Mouse (Mus musculus) liver, embryonic 14.5 days (tissue): ENCODE data around the gene Rergl. TPM values are rescaled to one million over a fixed set of nuclear protein-coding genes. Genes with fewer than 3 reads are reported as not detected.

Experiments
- ATAC-seq: fragments of 200-750 bp; cut with Nextera tagmentation; 2 replicates; pipeline ENCODE4 v1.8.0; 2017; ENCODE audit warnings: moderate number of reproducible peaks, mild to moderate bottlenecking, moderate library complexity; ENCODE audit not compliant: insufficient read depth
- DNase-seq, 3 experiments: peaks; one replicate each; pipeline ENCODE4 v3.0.0-alpha.2; 2012 to 2013; ENCODE audit warnings: low read depth in 3 of 3, low spot score in 3 of 3
- H3K27ac ChIP-seq: fragments of 300-500 bp; sonication (generic); 2 replicates; pipeline ENCODE4 v1.5.1; 2014; ENCODE audit warnings: moderate library complexity, mild to moderate bottlenecking, control low read depth, inconsistent platforms
- H3K27me3 ChIP-seq: fragments of 300-500 bp; sonication (generic); 2 replicates; pipeline ENCODE4 v1.6.1; 2014; ENCODE audit warnings: mild to moderate bottlenecking, low read length, moderate library complexity; ENCODE audit not compliant: control insufficient read depth, insufficient read depth
- H3K36me3 ChIP-seq: fragments of 300-500 bp; sonication (generic); replicated peaks from 2 replicates; pipeline ENCODE4 v1.6.1; 2014; ENCODE audit warnings: low read depth; ENCODE audit not compliant: control insufficient read depth, insufficient read depth
- H3K4me1 ChIP-seq, 2 experiments: fragments of 200-500 bp in 1 of 2; fragments of 300-500 bp in 1 of 2; sonication (generic) in 1 of 2; replicated peaks; 2 replicates each; pipeline ENCODE4 v1.6.1; 2012 to 2014; ENCODE audit warnings: antibody characterized with exemption in 1 of 2, inconsistent platforms in 1 of 2, low read length in 1 of 2; ENCODE audit not compliant: control insufficient read depth in 2 of 2, insufficient read depth in 2 of 2
- H3K4me2 ChIP-seq: fragments of 300-500 bp; sonication (generic); 2 replicates; pipeline ENCODE4 v1.6.1; 2014; ENCODE audit warnings: low read depth, mild to moderate bottlenecking, control low read depth, moderate library complexity
- H3K4me3 ChIP-seq, 2 experiments: fragments of 200-500 bp in 1 of 2; fragments of 300-500 bp in 1 of 2; sonication (generic) in 1 of 2; 2 replicates each; pipeline ENCODE4 v1.5.1; 2012 to 2014; ENCODE audit warnings: low read depth in 2 of 2, low read length in 2 of 2, mild to moderate bottlenecking in 2 of 2, control low read depth in 1 of 2, inconsistent platforms in 1 of 2, moderate library complexity in 1 of 2; ENCODE audit not compliant: insufficient read depth in 1 of 2
- H3K9ac ChIP-seq: fragments of 300-500 bp; sonication (generic); replicated peaks from 2 replicates; pipeline ENCODE4 v1.6.1; 2014; ENCODE audit warnings: mild to moderate bottlenecking, control low read depth, moderate library complexity
- H3K9me3 ChIP-seq: fragments of 300-500 bp; sonication (generic); 2 replicates; pipeline ENCODE4 v1.6.1; 2016; ENCODE audit warnings: low read length, mixed read lengths; ENCODE audit not compliant: control insufficient read depth
- CTCF ChIP-seq: IDR thresholded peaks from 2 replicates; pipeline ENCODE4 v1.5.1; 2016; ENCODE audit warnings: antibody characterized with exemption, low read depth, control low read depth
- EP300 ChIP-seq: IDR thresholded peaks from 2 replicates; pipeline ENCODE4 v1.6.1; 2016; ENCODE audit warnings: antibody characterized with exemption, low read depth
- WGBS: fragments of 180-500 bp; shearing (Covaris S2); extraction: QIAGEN DNeasy Blood & Tissue Kit; methylation state at CpG from one replicate; pipeline ENCODE4 v1.1.7; 2014; ENCODE audit not compliant: insufficient replicate concordance; 5-methylcytosine and 5-hydroxymethylcytosine counted together
- polyA plus RNA-seq, 2 experiments: library from polyadenylated mRNA; depleted of rRNA in 1 of 2; stranded (reverse) in 1 of 2; unstranded in 1 of 2; fragments of >200 nt; fragmentation: Nextera tagmentation in 1 of 2; extraction: Ambion mirVana in 1 of 2; gene quantifications; 2 replicates each; pipeline versions ENCODE4 v1.2.1 to v1.2.3; 2012 to 2014

The Rergl gene
- polyA plus RNA-seq, 2 experiments = not detected

- Histone ChIP-seq H3K4me2 (no peak overlapping the region), H3K4me3 (no peak overlapping the region), H3K36me3 (no peaks in the 10 kb centered on the region), H3K9me3 (no peaks in the 10 kb centered on the region), H3K27ac (no peak overlapping the region), H3K9ac (no peak overlapping the region), H3K27me3 (no peaks in the 10 kb centered on the region), H3K4me1 (no peaks in the 10 kb centered on the region)
- DNase-seq (no peak), ATAC-seq (no peak)
- TF ChIP-seq CTCF (no peak), EP300 (no peak)
These were observed 22.0 kb downstream of the Rergl start for GRCm38 (mm10) chr6:139479730-139480129.

- TF ChIP-seq EP300 = no peak
- no peak for TF ChIP-seq CTCF
- DNase-seq = no peak
- no peaks in the 10 kb centered on the region for H3K9me3 ChIP-seq
- H3K36me3 ChIP-seq = no peaks in the 10 kb centered on the region
- WGBS = 53% methylated on average over 6 of the region's 6 CpGs
- no peak overlapping the region for H3K4me3 ChIP-seq
- no peak overlapping the region for H3K27ac ChIP-seq
- H3K27me3 ChIP-seq = no peaks in the 10 kb centered on the region
- H3K4me2 ChIP-seq = no peak overlapping the region
- H3K4me1 ChIP-seq = no peaks in the 10 kb centered on the region
- no peak for ATAC-seq
- H3K9ac ChIP-seq = no peak overlapping the region
These were observed 36.8 kb downstream of the Rergl start for GRCm38 (mm10) chr6:139464980-139465379.

GRCm38 (mm10) chr6:139464292-139464691 is 37.5 kb downstream of the Rergl start:
- no peaks in the 10 kb centered on the region for H3K36me3 ChIP-seq
- no peaks in the 10 kb centered on the region for H3K9me3 ChIP-seq
- no peak overlapping the region for H3K27ac ChIP-seq
- H3K4me2 ChIP-seq = no peak overlapping the region
- no peak overlapping the region for H3K9ac ChIP-seq
- DNase-seq (no peak), ATAC-seq (no peak)
- 53% methylated on average over 2 of the region's 2 CpGs for WGBS
- no peak overlapping the region for H3K4me3 ChIP-seq
- no peak for TF ChIP-seq EP300
- TF ChIP-seq CTCF = no peak
- H3K27me3 ChIP-seq = no peaks in the 10 kb centered on the region
- no peaks in the 10 kb centered on the region for H3K4me1 ChIP-seq

- H3K4me1 ChIP-seq = no peaks in the 10 kb centered on the region
- H3K4me2 ChIP-seq = no peak overlapping the region
- TF ChIP-seq EP300 (no peak), CTCF (no peak)
- ATAC-seq (no peak), DNase-seq (no peak)
- H3K27me3 ChIP-seq = no peaks in the 10 kb centered on the region
- WGBS = 28% methylated on average over 5 of the region's 5 CpGs
- H3K9me3 ChIP-seq = no peaks in the 10 kb centered on the region
- H3K36me3 ChIP-seq = no peaks in the 10 kb centered on the region
- no peak overlapping the region for H3K27ac ChIP-seq
- H3K4me3 ChIP-seq = no peak overlapping the region
- no peak overlapping the region for H3K9ac ChIP-seq
These were observed 40.7 kb downstream of the Rergl start for GRCm38 (mm10) chr6:139461094-139461493.

GRCm38 (mm10) chr6:139460470-139460869 is 41.3 kb downstream of the Rergl start:
- H3K4me1 ChIP-seq = no peaks in the 10 kb centered on the region
- no peak overlapping the region for H3K4me3 ChIP-seq
- H3K9me3 ChIP-seq = no peaks in the 10 kb centered on the region
- H3K9ac ChIP-seq = no peak overlapping the region
- TF ChIP-seq EP300 = no peak
- TF ChIP-seq CTCF = no peak
- WGBS = 74% methylated on average over 10 of the region's 10 CpGs
- ATAC-seq (no peak), DNase-seq (no peak)
- no peaks in the 10 kb centered on the region for H3K36me3 ChIP-seq
- no peak overlapping the region for H3K4me2 ChIP-seq
- H3K27me3 ChIP-seq = no peaks in the 10 kb centered on the region
- no peak overlapping the region for H3K27ac ChIP-seq

GRCm38 (mm10) chr6:139443999-139444398 is 57.8 kb downstream of the Rergl start:
- DNase-seq = no peak
- Histone ChIP-seq H3K27ac (no peak overlapping the region), H3K9ac (no peak overlapping the region), H3K36me3 (no peaks in the 10 kb centered on the region), H3K9me3 (no peaks in the 10 kb centered on the region), H3K4me1 (no peaks in the 10 kb centered on the region), H3K4me3 (no peak overlapping the region), H3K27me3 (no peaks in the 10 kb centered on the region), H3K4me2 (no peak overlapping the region)
- ATAC-seq = no peak
- WGBS = 54% methylated on average over 2 of the region's 2 CpGs
- TF ChIP-seq CTCF = no peak
- TF ChIP-seq EP300 = no peak

Other genes starting within 250 kb of the Rergl start
- gene Pik3c2g, start 85.2 kb upstream of the Rergl start, polyA plus RNA-seq (2012; rRNA removed) = 0.92 and 1.2 TPM in 2 replicates
- gene Pik3c2g, start 85.2 kb upstream of the Rergl start, polyA plus RNA-seq (2014; fragmentation: Nextera tagmentation; extraction: Ambion mirVana) = 1.3 TPM in 2 replicates